Mouse (Mus musculus): ENCODE results near the gene Rrp15. TPM values are rescaled to one million over a fixed set of nuclear protein-coding genes. Genes with fewer than 3 reads are reported as not detected.

Gene Rrp15
- total RNA-seq, 4 experiments from 2014 or later, result 21.8 to 26.4 (median 23.7) TPM

- DNase-seq, result no peak
Observed at GRCm38 (mm10) chr1:186712802-186713471, 36.2 kb downstream of the Rrp15 start.

- DNase-seq, result no peak
Observed at GRCm38 (mm10) chr1:186705915-186706248, 43.3 kb downstream of the Rrp15 start, which contains the start of gene Tgfb2. Gene Tgfb2 (minus strand): TSS chr1:186705989.

DNA sequence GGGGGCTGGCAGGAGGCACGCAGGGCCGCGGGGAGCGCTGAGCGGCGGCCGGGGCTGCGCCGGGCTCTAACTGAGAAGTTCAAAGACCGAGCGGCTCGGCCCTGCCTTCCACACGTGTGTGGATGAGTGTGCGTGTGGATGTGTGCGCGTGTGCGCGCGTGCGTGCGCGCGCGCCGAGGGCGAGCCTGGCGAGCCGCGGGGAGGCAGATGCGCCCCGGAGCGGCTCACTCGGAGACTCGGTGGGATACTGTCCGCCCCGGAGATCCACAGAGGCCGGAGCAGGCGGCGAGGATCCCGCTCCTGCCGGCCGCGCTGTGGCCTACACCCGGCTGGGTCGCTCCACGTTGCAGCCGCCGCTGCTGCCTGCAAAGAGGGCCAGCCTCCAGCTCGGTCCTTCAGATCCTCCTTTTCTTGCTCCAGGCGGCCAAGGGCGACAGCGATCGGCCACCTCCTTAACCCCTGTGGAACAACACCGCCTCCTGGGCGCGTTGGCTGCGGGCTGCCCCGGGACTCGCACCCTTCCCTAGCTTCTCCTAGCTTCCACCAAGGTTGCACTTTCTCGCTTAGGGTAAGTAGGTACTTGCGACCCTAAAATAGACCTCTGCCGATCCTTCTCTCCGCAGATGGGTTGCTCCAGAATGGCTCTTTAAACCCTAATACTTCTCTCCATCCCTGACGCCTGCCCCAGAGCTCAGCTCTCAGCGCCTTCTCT is 43.8 kb downstream of the Rrp15 start:
- peak; percentile 26 for DNase-seq

- DNase-seq, result no peak
Observed at GRCm38 (mm10) chr1:186703980-186704701, 45.0 kb downstream of the Rrp15 start.

- DNase-seq, result no peak
Observed at GRCm38 (mm10) chr1:186703256-186703979, 45.7 kb downstream of the Rrp15 start.

DNA sequence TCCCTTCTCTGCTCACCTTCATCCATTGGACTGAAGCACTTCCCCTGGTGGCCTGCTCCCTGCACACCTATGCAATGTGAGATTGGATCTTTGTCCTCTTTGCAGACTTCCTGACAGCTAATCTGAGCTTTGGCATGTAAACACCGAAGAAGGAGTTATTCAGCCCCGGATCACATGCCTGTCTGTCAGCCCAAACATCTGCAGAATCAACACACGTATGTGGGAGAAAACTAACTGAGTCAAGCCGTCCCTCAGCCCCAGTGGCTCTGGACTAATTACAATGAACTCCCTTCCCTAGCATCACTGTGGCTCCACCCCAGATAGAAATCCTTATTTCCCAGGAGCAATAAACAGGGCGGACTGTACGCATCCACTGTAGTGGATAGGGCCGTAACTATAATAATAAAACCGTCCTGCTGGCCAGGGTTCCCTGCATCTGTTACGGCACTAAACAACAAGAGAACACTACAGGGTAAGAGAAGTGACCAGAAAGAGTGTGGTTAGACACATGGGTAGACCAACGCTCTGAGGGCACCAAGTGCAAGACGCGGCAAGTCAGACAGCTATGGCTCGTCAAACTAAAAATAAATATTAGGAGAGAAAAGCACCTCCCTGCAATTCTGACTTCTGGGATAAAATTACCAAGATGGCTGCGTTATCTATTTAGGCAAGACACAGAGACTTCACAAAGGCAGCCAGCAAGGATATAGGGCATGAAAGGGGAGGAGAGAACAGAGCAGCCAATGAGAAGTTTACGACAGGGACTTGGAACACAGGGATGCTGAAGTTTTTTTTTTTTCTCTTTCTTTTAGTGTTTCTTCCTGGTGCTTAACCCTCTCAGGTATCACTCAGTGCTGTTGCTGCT is 46.5 kb downstream of the Rrp15 start:
- no peak for DNase-seq

- DNase-seq, result no peak
Observed at GRCm38 (mm10) chr1:186701206-186701905, 47.8 kb downstream of the Rrp15 start.

- no peak for DNase-seq
Observed at GRCm38 (mm10) chr1:186700496-186700895, 48.7 kb downstream of the Rrp15 start.

- DNase-seq, result no peak
Observed at GRCm38 (mm10) chr1:186698583-186699338, 50.4 kb downstream of the Rrp15 start.

DNA sequence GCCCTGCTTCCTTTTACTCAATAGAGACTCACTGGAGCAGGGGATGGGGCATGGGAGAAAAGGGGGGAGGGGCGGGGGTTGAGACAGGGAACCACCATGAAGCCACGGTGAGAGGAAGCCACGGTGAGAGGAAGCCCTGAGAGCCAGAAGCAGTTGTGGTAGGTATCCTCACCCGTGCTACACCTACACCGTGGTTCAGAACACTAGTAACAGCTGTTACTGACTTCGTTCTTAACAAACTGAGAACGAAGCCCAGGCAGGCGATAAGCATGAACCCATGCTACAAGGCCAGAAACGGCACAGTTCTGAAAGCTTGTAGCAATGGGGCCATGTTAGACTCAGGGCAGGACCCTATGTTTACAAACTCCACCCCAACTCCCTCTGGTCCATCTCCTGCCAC is 52.9 kb downstream of the Rrp15 start:
- no peak for DNase-seq

- DNase-seq, result no peak
Observed at GRCm38 (mm10) chr1:186695361-186695760, 53.8 kb downstream of the Rrp15 start.

DNA sequence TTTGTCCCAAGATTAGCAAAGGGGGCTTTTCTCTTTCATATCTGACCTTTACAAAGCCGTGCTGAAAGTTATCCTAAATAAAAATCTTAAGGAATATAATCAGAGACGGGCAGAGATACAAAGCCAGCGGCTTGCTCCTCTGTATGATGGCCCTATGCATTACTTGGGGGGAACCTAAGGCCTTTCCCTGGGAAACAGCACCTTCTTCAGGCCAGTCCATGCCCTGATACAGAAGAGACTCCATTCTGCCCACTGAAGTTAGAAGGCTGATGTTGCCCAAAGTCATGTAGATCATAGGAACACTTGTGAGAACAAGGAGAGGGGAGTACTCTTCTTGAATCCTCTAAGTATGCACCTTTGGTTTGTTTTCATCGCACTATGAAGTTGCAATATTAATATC is 56.8 kb downstream of the Rrp15 start:
- DNase-seq, result no peak

DNA sequence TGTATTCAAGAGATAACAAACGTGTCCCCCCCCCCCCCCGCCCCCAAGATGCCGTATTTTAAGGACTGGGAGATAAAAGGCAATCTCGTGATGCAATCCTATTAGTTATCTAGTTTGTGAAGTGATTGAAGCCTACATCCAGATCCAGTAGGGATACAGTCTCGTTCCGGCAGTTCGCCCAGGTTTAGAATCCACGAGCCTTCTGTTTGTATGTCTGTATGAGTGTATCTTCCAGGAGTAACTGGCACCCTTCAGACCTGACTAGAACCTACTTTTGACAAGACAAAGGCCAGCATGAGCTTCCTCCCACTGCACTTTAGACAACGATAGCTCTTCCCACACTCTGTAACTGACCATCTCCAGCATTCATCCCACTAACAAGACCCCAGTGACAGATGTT is 57.5 kb downstream of the Rrp15 start:
- no peak for DNase-seq

- no peak for DNase-seq
Observed at GRCm38 (mm10) chr1:186684041-186684440, 65.1 kb downstream of the Rrp15 start.

GRCm38 (mm10) chr1:186682606-186683005 is 66.6 kb downstream of the Rrp15 start:
- no peak for DNase-seq

- DNase-seq, result no peak
Observed at GRCm38 (mm10) chr1:186677614-186678013, 71.5 kb downstream of the Rrp15 start.

- no peak for DNase-seq
Observed at GRCm38 (mm10) chr1:186676199-186676598, 73.0 kb downstream of the Rrp15 start.

- no peak for DNase-seq
Observed at GRCm38 (mm10) chr1:186675263-186675662, 73.9 kb downstream of the Rrp15 start.

DNA sequence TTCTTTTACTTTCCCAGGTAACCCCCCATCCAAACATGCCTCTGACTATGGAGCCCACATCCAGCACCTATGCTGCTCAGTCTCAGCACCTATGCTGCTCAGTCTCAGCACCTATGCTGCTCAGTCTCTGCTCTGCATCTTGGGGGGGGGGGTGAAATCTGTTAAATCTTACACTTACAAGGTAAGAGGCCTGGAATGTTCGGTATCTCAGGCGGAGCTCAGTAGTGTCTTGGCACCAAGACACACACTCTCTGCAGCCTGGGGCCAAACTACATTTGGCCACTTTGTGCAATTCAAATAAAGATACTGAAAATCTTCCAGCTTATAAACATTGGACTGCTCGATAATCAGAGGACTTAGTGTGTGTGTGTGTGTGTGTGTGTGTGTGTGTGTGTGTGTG is 74.5 kb downstream of the Rrp15 start:
- DNase-seq, result no peak

- no peak for DNase-seq
Observed at GRCm38 (mm10) chr1:186673166-186673565, 76.0 kb downstream of the Rrp15 start.

Measured in adrenal gland, adult 8-10 months (tissue).